Mouse (Mus musculus) MEL (cell line): ENCODE data around the gene 1700019N19Rik. TPM values are rescaled to one million over a fixed set of nuclear protein-coding genes. Genes with fewer than 3 reads are reported as not detected.

Source experiments
- DNase-seq: peaks from one replicate; pipeline ENCODE4 v3.0.0; 2011; ENCODE audit warnings: low read depth, low spot score
- H3K27ac ChIP-seq: 2 replicates; pipeline ENCODE4 v1.5.1; 2012; ENCODE audit warnings: low read depth, mild to moderate bottlenecking, control low read depth, low read length, moderate library complexity; ENCODE audit not compliant: control insufficient read depth
- H3K27me3 ChIP-seq, 2 experiments: fragments of 150-350 bp in 1 of 2; sonication (generic) in 1 of 2; 2 replicates each; pipeline ENCODE4 v1.6.1; 2012; ENCODE audit warnings: low read length in 2 of 2, mild to moderate bottlenecking in 2 of 2, improper control_type of control experiment in 1 of 2, moderate library complexity in 1 of 2; ENCODE audit not compliant: insufficient read depth in 2 of 2, control insufficient read depth in 1 of 2
- H3K36me3 ChIP-seq, 2 experiments: 2 replicates each; pipeline ENCODE4 v1.6.1; 2012 to 2014; ENCODE audit warnings: low read length in 2 of 2, improper control_type of control experiment in 1 of 2, inconsistent platforms in 1 of 2, mild to moderate bottlenecking in 1 of 2; ENCODE audit not compliant: insufficient read depth in 2 of 2, control insufficient read depth in 1 of 2
- H3K4me1 ChIP-seq, 2 experiments: fragments of 150-350 bp in 1 of 2; sonication (generic) in 1 of 2; 2 replicates each; pipeline ENCODE4 v1.6.1; 2012; ENCODE audit warnings: low read length in 2 of 2, improper control_type of control experiment in 1 of 2, mild to moderate bottlenecking in 1 of 2; ENCODE audit not compliant: insufficient read depth in 2 of 2, control insufficient read depth in 1 of 2
- H3K4me3 ChIP-seq, 2 experiments: fragments of 150-350 bp in 1 of 2; sonication (generic) in 1 of 2; 2 replicates each; pipeline ENCODE4 v1.5.1; 2012; ENCODE audit warnings: low read depth in 2 of 2, low read length in 2 of 2, mild to moderate bottlenecking in 2 of 2, moderate library complexity in 2 of 2, control low read depth in 1 of 2, improper control_type of control experiment in 1 of 2; ENCODE audit not compliant: control insufficient read depth in 1 of 2, insufficient read depth in 1 of 2
- H3K79me2 ChIP-seq: 2 replicates; pipeline ENCODE4 v1.6.1; 2012; ENCODE audit warnings: mild to moderate bottlenecking, low read length, moderate library complexity; ENCODE audit not compliant: control insufficient read depth, poor library complexity, insufficient read depth
- H3K9ac ChIP-seq: 2 replicates; pipeline ENCODE4 v1.6.1; 2012; ENCODE audit warnings: low read depth, mild to moderate bottlenecking, control low read depth, low read length, moderate library complexity; ENCODE audit not compliant: control insufficient read depth, poor library complexity, severe bottlenecking
- H3K9me3 ChIP-seq: fragments of 150-350 bp; sonication (generic); replicated peaks from 2 replicates; pipeline ENCODE4 v1.6.1; 2012; ENCODE audit warnings: mild to moderate bottlenecking, low read length, improper control_type of control experiment, moderate library complexity; ENCODE audit not compliant: insufficient read depth
- CHD1 ChIP-seq: IDR thresholded peaks from 2 replicates; pipeline ENCODE4 v1.6.1; 2012; ENCODE audit warnings: low read depth, mild to moderate bottlenecking, inconsistent platforms, low read length, improper control_type of control experiment
- CHD2 ChIP-seq: IDR thresholded peaks from 2 replicates; pipeline ENCODE4 v1.6.1; 2011; ENCODE audit warnings: low read length, improper control_type of control experiment
- CTCF ChIP-seq, 3 experiments: IDR thresholded peaks in 2 of 3; conservative IDR thresholded peaks in 1 of 3; 2 replicates each; pipeline ENCODE4 v1.5.1; 2011 to 2012; ENCODE audit warnings: low read length in 3 of 3, low read depth in 2 of 3, mild to moderate bottlenecking in 2 of 3, improper control_type of control experiment in 1 of 3, inconsistent platforms in 1 of 3, mixed read lengths in 1 of 3, moderate library complexity in 1 of 3; ENCODE audit not compliant: control insufficient read depth in 1 of 3, insufficient read depth in 1 of 3, poor library complexity in 1 of 3, severe bottlenecking in 1 of 3
- ETS1 ChIP-seq: IDR thresholded peaks from 2 replicates; pipeline ENCODE4 v1.6.1; 2012; ENCODE audit warnings: low read depth, mild to moderate bottlenecking, inconsistent platforms, low read length, improper control_type of control experiment, moderate library complexity
- GATA1 ChIP-seq: IDR thresholded peaks from 2 replicates; pipeline ENCODE4 v1.6.1; 2011; ENCODE audit warnings: low read depth, low read length, improper control_type of control experiment
- KAT2A ChIP-seq: conservative IDR thresholded peaks from 2 replicates; pipeline ENCODE4 v1.6.1; 2012; ENCODE audit warnings: low read depth, low read length, improper control_type of control experiment, inconsistent platforms
- MAFK ChIP-seq: IDR thresholded peaks from 2 replicates; pipeline ENCODE4 v1.6.1; 2011; ENCODE audit warnings: low read depth, mild to moderate bottlenecking, low read length, improper control_type of control experiment, borderline replicate concordance
- MAX ChIP-seq: IDR thresholded peaks from 2 replicates; pipeline ENCODE4 v1.6.1; 2011; ENCODE audit warnings: low read length, improper control_type of control experiment
- MAZ ChIP-seq: IDR thresholded peaks from 2 replicates; pipeline ENCODE4 v1.6.1; 2012; ENCODE audit warnings: low read depth, mild to moderate bottlenecking, inconsistent platforms, low read length, improper control_type of control experiment
- MXI1 ChIP-seq: IDR thresholded peaks from 2 replicates; pipeline ENCODE4 v1.6.1; 2011; ENCODE audit warnings: mild to moderate bottlenecking, low read depth, low read length, improper control_type of control experiment
- MYC ChIP-seq: IDR thresholded peaks from 2 replicates; pipeline ENCODE4 v1.6.1; 2011; ENCODE audit warnings: low read depth, mild to moderate bottlenecking, low read length, improper control_type of control experiment, moderate library complexity
- POLR2A ChIP-seq, 2 experiments: IDR thresholded peaks; 2 replicates each; pipeline ENCODE4 v1.6.1; 2011 to 2012; ENCODE audit warnings: low read length in 2 of 2, mild to moderate bottlenecking in 2 of 2, control low read depth in 1 of 2, improper control_type of control experiment in 1 of 2, low read depth in 1 of 2, moderate library complexity in 1 of 2; ENCODE audit not compliant: control insufficient read depth in 1 of 2, insufficient read depth in 1 of 2, poor library complexity in 1 of 2
- POLR2AphosphoS5 ChIP-seq: IDR thresholded peaks from 2 replicates; pipeline ENCODE4 v1.6.1; 2012; ENCODE audit warnings: low read depth, borderline replicate concordance, mild to moderate bottlenecking, inconsistent platforms, low read length, moderate library complexity, mixed read lengths
- RAD21 ChIP-seq: IDR thresholded peaks from 2 replicates; pipeline ENCODE4 v1.6.1; 2011; ENCODE audit warnings: mild to moderate bottlenecking, low read depth, low read length, improper control_type of control experiment
- SIN3A ChIP-seq: IDR thresholded peaks from 2 replicates; pipeline ENCODE4 v1.6.1; 2012; ENCODE audit warnings: low read length, improper control_type of control experiment, inconsistent platforms
- SMC3 ChIP-seq: IDR thresholded peaks from 2 replicates; pipeline ENCODE4 v1.6.1; 2011; ENCODE audit warnings: low read depth, low read length, improper control_type of control experiment
- TAL1 ChIP-seq: IDR thresholded peaks from 2 replicates; pipeline ENCODE4 v1.6.1; 2012; ENCODE audit warnings: mild to moderate bottlenecking, inconsistent platforms, low read length, moderate library complexity, mixed read lengths
- TBP ChIP-seq: IDR thresholded peaks from 2 replicates; pipeline ENCODE4 v1.8.0; 2011; ENCODE audit warnings: low read depth, low read length, improper control_type of control experiment
- USF2 ChIP-seq, 2 experiments: IDR thresholded peaks; 2 replicates each; pipeline ENCODE4 v1.6.1; 2011 to 2012; ENCODE audit warnings: improper control_type of control experiment in 2 of 2, low read length in 2 of 2, borderline replicate concordance in 1 of 2, inconsistent platforms in 1 of 2, low read depth in 1 of 2, mild to moderate bottlenecking in 1 of 2; ENCODE audit not compliant: insufficient read depth in 1 of 2
- ZC3H11A ChIP-seq: IDR thresholded peaks from 2 replicates; pipeline ENCODE4 v1.6.1; 2012; ENCODE audit warnings: low read depth, mild to moderate bottlenecking, inconsistent platforms, low read length, improper control_type of control experiment
- polyA plus RNA-seq, 2 experiments: library from polyadenylated mRNA; stranded (reverse) in 1 of 2; unstranded in 1 of 2; fragments of >175 nt in 1 of 2; fragments of >200 nt in 1 of 2; gene quantifications; 2 replicates each; pipeline versions ENCODE4 v1.2.1 to v1.2.4; 2012; ENCODE audit warnings: low replicate concordance in 2 of 2, low read depth in 1 of 2; ENCODE audit not compliant: insufficient read length in 2 of 2, insufficient read depth in 1 of 2, missing spikeins in 1 of 2
- total RNA-seq: library from RNA; depleted of rRNA; stranded (reverse); fragments of 300-350 nt; gene quantifications from 2 replicates; pipeline ENCODE4 v1.2.3, GENCODE M21; 2012

1700019N19Rik gene
- total and polyA plus RNA-seq, 3 experiments, result not detected

DNA sequence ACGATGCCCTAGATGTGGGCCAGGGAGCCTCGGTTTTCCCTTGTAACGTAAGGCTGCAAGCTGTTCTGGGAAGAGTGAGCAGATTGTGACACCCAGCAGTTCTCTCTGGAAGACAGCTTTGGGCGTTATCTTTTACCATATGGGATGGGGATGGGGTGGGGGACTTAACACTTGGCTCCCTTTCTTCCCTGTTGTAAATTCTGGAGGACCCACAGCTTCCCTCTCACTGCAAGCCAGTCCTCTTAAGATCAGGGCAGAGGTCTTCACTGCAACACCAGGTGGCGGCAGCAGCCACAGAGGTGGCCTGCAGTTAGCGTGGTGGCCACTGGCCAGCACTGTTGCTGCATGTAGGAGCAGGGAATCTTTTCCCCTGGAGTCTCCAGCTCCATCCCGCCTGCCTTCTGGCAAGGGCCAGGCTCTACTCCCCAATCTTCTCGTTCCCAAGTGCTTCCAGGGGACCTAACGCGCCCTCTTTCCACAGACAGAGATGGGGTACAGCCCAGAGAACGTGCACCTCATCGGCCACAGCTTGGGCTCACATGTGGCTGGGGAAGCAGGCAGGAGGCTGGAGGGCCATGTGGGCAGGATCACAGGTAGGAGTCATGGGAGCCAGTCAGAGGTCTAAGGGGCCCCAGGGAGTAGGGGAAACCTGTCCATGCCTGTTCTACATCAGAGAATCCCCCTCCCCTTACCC, 31.3 kb downstream of the 1700019N19Rik start:
- no peaks in the 10 kb centered on the region for H3K27me3 ChIP-seq
- no peaks in the 10 kb centered on the region for H3K9me3 ChIP-seq
- H3K4me1 ChIP-seq, result no peaks in the 10 kb centered on the region
- no peak overlapping the region for H3K9ac ChIP-seq
- TF ChIP-seq MYC, result no peak
- H3K4me3 ChIP-seq, result no peak overlapping the region
- no peaks in the 10 kb centered on the region for H3K36me3 ChIP-seq
- H3K79me2 ChIP-seq, result no peaks in the 10 kb centered on the region
- DNase-seq, result no peak
- H3K27ac ChIP-seq, result no peak overlapping the region

- no peaks in the 10 kb centered on the region for H3K4me1 ChIP-seq
- H3K27ac ChIP-seq, result no peak overlapping the region
- no peak for DNase-seq
- H3K27me3 ChIP-seq, result no peaks in the 10 kb centered on the region
- TF ChIP-seq POLR2AphosphoS5, result no peak
- H3K79me2 ChIP-seq, result no peaks in the 10 kb centered on the region
- no peak overlapping the region for H3K4me3 ChIP-seq
- no peaks in the 10 kb centered on the region for H3K36me3 ChIP-seq
- H3K9ac ChIP-seq, result no peak overlapping the region
- H3K9me3 ChIP-seq, result no peaks in the 10 kb centered on the region
Measured at GRCm38 (mm10) chr19:58762316-58762715, 31.9 kb downstream of the 1700019N19Rik start.

- Histone ChIP-seq H3K36me3 (no peaks in the 10 kb centered on the region), H3K79me2 (no peaks in the 10 kb centered on the region), H3K4me1 (no peaks in the 10 kb centered on the region), H3K9ac (no peak within 1 kb of the TSS), H3K27me3 (no peaks in the 10 kb centered on the region), H3K9me3 (no peaks in the 10 kb centered on the region), H3K4me3 (no peak within 1 kb of the TSS), H3K27ac (no peak within 1 kb of the TSS)
- DNase-seq, result no peak
- no peak for TF ChIP-seq CHD2
- TF ChIP-seq MAFK, result no peak
- no peak for TF ChIP-seq ETS1
- no peak for TF ChIP-seq TAL1
- no peak for TF ChIP-seq GATA1
- TF ChIP-seq CHD1, result no peak
Measured at GRCm38 (mm10) chr19:58759423-58759822, 34.8 kb downstream of the 1700019N19Rik start, which contains the start of gene Pnliprp2. Gene Pnliprp2, plus strand, starts transcription at chr19:58759719.

DNA sequence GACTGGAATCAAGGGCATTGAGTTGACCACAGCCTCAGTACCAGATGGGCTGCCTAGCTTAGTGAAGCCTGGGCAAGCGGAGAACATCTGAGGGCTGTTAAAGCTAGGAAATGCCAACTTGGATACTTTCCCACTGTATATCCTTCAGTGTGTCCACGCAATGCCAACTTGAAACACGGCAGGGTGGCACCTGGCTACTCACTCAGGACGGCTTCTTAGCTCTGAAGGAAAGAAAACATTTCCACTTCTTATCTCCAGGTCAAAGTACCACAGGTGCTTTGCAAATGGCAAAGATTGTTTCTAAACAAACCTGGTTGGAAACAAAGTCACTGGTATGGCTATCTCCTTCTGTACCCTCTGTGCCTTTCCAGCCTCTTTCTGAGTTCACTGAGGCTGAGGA, 35.4 kb downstream of the 1700019N19Rik start:
- no peak overlapping the region for H3K9ac ChIP-seq
- TF ChIP-seq MAX, result no peak
- TF ChIP-seq TBP, result no peak
- no peak for TF ChIP-seq SIN3A
- no peak for TF ChIP-seq KAT2A
- TF ChIP-seq ETS1, result no peak
- no peak for TF ChIP-seq POLR2AphosphoS5
- TF ChIP-seq USF2 (IDR thresholded peaks at IDR 0.05; ENCODE audit: borderline replicate concordance in 1 of 2, insufficient read depth in 1 of 2, low read depth in 1 of 2, low read length in 2 of 2), result no peak
- no peak for TF ChIP-seq SMC3
- no peak for TF ChIP-seq MAFK
- TF ChIP-seq CTCF (IDR thresholded peaks at IDR 0.05 in 2 of 3, conservative IDR thresholded peaks at IDR 0.05 in 1 of 3; ENCODE audit: control insufficient read depth in 1 of 3, insufficient read depth in 1 of 3, low read depth in 2 of 3, low read length in 3 of 3, poor library complexity in 1 of 3, severe bottlenecking in 1 of 3), result no peak
- no peak for TF ChIP-seq RAD21
- TF ChIP-seq POLR2A (IDR thresholded peaks at IDR 0.05; ENCODE audit: control insufficient read depth in 1 of 2, insufficient read depth in 1 of 2, low read depth in 1 of 2, low read length in 2 of 2, poor library complexity in 1 of 2), result no peak
- no peak for TF ChIP-seq TAL1
- no peak for TF ChIP-seq MYC
- no peak for TF ChIP-seq MAZ
- TF ChIP-seq ZC3H11A, result no peak
- no peak for TF ChIP-seq MXI1
- no peak for TF ChIP-seq GATA1

More for the DNA sequence above, 35.4 kb downstream of the 1700019N19Rik start:
- H3K79me2 ChIP-seq, result no peaks in the 10 kb centered on the region
- DNase-seq, result no peak
- no peaks in the 10 kb centered on the region for H3K4me1 ChIP-seq
- H3K9me3 ChIP-seq, result no peaks in the 10 kb centered on the region
- no peaks in the 10 kb centered on the region for H3K36me3 ChIP-seq
- no peak overlapping the region for H3K4me3 ChIP-seq
- no peaks in the 10 kb centered on the region for H3K27me3 ChIP-seq
- H3K27ac ChIP-seq, result no peak overlapping the region
